Mouse (Mus musculus) left cerebral cortex, adult 18-20 months (tissue): ENCODE measurements around the gene Fcgr3. TPM values are rescaled to one million over a fixed set of nuclear protein-coding genes. Genes with fewer than 3 reads are reported as not detected.

ENCODE experiments used
- DNase-seq, 2 experiments: peaks; one replicate each; pipeline ENCODE4 v3.0.0; 2021 to 2022; ENCODE audit warnings: low spot score in 2 of 2, mixed read lengths in 1 of 2
- microRNA-seq, 2 experiments: library from miRNA; unstranded; fragments of <30 nt; microRNA quantifications; one replicate each; pipeline ENCODE4 v1.2.0; 2021
- total RNA-seq, 2 experiments: library from RNA; stranded (reverse); gene quantifications; 2 replicates each; pipeline ENCODE4 v1.2.3; 2021

The Fcgr3 gene
- total RNA-seq, 2 experiments from 2014 or later: 11.1 to 13.2 TPM

DNA sequence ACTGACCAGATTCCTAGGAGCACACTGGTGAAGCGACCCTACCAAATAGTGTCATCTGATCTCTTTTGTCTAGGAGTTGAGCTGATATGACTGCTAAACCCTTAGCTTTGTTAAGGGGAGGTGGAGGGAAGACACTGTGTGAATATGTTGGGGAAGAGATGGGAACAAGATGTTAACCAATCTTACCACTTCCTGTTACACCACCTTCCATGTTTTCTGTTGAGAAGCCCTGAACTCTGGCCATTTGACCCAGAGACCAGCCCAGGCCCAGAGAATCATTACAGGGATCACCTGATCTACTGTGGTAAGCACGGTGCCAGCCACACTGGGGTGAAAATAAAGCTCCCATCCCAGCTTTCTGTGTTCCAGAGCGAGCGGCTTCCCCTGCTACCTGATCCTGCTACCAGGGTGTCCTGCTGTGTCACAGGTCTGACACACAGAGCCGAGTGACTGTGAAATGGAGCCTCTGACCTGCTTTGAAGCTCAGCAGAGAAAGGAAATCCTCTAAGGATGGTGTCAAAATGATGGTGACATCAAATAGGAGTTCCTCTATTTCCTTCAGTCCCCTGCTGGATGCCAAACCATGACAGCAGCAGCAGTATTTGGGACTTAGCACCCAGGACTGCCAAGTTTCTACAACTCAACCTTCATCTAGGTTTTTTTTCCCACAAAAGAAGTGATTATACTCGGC lies 47.1 kb downstream of the Fcgr3 start:
- DNase-seq: no peak

DNA sequence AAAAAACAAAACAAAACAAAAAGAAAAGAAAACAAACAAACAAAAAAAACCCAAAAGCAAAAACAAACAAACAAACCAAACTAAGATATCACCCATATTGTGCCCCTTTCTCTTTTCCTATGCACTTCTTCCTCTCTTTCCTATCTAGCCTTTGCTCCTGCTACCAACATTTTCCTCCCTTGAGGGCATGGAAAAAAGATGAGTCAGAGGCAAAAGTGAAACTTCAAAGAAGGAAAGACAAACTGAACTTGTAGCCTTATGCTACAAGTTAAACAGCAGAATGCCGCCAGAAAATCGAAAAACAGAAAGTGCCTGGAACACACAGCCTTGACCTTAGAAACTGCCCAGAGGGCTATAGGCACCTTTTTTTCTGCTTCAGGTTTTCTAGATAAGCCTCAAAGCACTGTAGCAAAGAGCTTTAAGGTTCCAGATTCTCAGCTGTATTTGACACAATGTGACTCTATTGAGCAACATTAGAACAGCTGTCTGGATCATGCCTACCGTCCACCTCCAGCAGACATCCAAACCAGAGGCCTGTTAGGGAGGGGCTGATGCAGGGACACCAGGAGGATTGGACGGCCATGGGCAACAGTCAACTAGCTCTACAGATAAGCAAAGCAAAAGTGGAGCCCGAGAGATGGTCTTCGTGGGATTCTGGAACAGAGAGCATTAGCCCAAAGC lies 47.9 kb downstream of the Fcgr3 start:
- DNase-seq: no peak

DNA sequence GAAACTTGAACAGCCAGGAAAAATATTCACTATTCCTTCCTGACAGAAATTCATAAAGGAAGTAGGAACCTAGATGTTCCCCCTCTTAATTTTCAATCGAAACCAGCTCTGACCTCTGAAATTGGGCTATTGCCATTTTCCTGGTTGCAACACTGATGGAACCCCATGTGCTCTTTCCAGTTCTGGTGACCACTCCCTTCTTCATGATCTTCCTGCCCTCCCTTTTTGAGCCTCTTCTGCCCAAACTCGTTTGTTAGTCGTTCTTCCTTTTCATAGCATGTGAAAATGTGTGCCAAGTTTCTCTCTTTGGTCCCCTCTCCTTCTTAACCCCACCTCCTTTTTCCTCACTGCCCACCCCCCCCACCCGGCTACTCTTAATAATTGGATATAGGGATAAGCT lies 53.0 kb downstream of the Fcgr3 start:
- DNase-seq: no peak

DNA sequence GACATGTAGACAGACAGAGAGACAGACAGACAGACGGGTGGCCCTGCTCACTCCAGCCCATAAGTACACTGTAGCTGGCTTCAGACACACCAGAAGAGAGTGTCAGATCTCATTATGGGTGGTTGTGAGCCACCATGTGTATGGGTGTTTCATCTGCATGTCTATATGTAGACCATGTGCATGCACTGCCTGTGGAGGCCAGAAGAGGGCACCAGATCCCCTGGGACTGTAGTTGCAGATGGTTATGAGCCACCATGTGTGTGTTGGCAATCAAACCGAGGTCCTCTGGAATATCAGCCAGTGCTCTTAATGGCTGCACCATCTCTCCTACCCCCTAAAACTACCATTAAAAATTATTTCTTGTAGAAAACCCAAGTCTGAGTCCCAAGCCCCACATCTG lies 57.8 kb downstream of the Fcgr3 start:
- no peak for DNase-seq

DNA sequence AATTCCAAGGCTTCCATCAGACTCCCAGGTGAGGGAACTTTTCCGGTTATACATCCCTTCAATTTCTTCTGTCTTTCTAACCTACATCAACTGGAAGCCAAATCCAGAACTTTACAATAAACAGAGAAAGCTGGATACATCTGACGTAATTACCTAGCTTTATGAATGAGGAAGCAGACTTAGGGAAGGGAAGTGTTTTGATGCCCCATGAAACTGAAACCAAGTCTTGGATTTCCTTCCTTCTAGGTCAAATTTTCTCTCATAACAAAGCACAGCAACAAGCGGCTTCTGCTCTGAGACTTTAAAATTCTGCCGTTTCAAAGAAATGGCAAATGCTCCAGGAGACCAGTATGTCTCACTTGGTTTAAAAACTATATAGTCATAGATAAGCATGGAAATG lies 58.4 kb downstream of the Fcgr3 start:
- DNase-seq: no peak

DNA sequence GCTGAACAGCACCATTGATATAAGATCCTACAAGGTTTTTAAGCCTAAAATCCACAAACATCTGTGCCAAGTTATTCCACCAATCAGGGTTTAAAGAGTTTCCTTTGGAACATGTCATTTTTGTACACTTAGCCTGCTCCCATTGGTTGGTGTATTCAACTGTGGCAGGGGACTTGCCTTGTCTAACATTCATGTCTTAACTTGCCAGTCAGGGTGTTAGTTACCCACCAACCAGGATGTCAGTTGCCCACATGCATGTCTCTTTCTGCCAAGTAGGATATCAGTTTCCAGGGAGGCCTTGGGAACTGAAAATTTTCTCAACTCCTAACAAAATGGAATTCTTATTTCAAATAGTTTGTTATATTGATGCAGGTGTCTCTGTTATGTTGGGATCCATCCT lies 59.1 kb downstream of the Fcgr3 start:
- no peak for DNase-seq

DNA sequence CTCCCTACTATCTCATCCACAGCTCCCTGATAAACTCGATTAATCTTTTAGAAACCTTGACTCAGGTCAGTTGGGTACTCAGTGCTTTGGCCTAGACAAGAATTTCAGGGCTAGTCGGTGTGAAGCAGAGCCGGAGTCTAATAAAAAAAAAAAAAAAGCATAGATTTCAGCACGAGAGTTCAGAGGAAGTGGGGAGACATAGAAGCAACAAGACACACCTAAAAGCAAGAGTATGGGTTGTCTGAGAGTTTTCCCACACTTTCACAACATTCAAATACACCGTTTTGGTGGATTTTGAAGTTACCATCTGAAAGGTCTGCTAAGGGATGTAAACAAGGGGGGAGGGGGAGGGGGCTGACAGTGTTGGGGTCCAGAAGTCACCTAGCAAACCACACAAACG lies 59.7 kb downstream of the Fcgr3 start:
- DNase-seq: no peak

Small RNA genes lying within 50 kb of the gene (microRNA-seq; reads per million reads assigned to microRNA genes)
- gene Gm27552: 0 reads per million in 2 experiments
- gene Gm27844: 0 reads per million in 2 experiments
- gene Mir6546: 0.42 to 0.99 reads per million in 2 experiments

Other genes starting within 250 kb of the Fcgr3 start
- 10 to 100 TPM; 47.1 to 50.7 TPM for gene Atf6, start 197.2 kb downstream of the Fcgr3 start, total RNA-seq
- gene Gm26620, start 179.9 kb downstream of the Fcgr3 start, total RNA-seq: under 1 TPM; 0.45 to 0.79 TPM
- gene Dusp12, start 179.4 kb downstream of the Fcgr3 start, total RNA-seq: 10 to 100 TPM; 15.1 to 16.7 TPM
- gene Fcrlb, start 152.0 kb downstream of the Fcgr3 start, total RNA-seq: under 1 TPM; 0.45 to 0.77 TPM
- not detected for gene Fcrla, start 137.4 kb downstream of the Fcgr3 start, total RNA-seq
- gene Fcgr2b, start 88.4 kb downstream of the Fcgr3 start, total RNA-seq: 1 to 10 TPM; 4.5 to 5.3 TPM
- not detected for gene Fcgr4, start 46.0 kb downstream of the Fcgr3 start, total RNA-seq
- gene Cfap126, start 49.0 kb upstream of the Fcgr3 start, total RNA-seq: under 1 TPM in 1 of 2 experiments, not detected in 1; 0.79 TPM
- 100 to 1,000 TPM; 195 to 207 TPM for gene Sdhc, start 85.7 kb upstream of the Fcgr3 start, total RNA-seq
- not detected for gene Mpz, start 85.8 kb upstream of the Fcgr3 start, total RNA-seq
- gene Pcp4l1, start 131.3 kb upstream of the Fcgr3 start, total RNA-seq: 100 to 1,000 TPM; 114 to 132 TPM
- under 1 TPM; 0.12 to 0.14 TPM for gene Nr1i3, start 149.0 kb upstream of the Fcgr3 start, total RNA-seq
- gene Tomm40l, start 157.6 kb upstream of the Fcgr3 start, total RNA-seq: 10 to 100 TPM; 84.2 to 90.5 TPM
- 1 to 10 TPM; 1.8 to 3.1 TPM for gene Apoa2, start 160.1 kb upstream of the Fcgr3 start, total RNA-seq
- 10 to 100 TPM; 13.7 to 14.7 TPM for gene Fcer1g, start 169.4 kb upstream of the Fcgr3 start, total RNA-seq
- 1 to 10 TPM; 5.9 to 8.9 TPM for gene Adamts4, start 185.5 kb upstream of the Fcgr3 start, total RNA-seq
- gene Ndufs2, start 186.5 kb upstream of the Fcgr3 start, total RNA-seq: 100 to 1,000 TPM; 280 to 286 TPM
- gene B4galt3, start 205.4 kb upstream of the Fcgr3 start, total RNA-seq: 10 to 100 TPM; 64.3 to 71.8 TPM
- 10 to 100 TPM; 26.9 to 27.8 TPM for gene Ppox, start 216.3 kb upstream of the Fcgr3 start, total RNA-seq
- 10 to 100 TPM; 54.5 to 63.0 TPM for gene Usp21, start 223.1 kb upstream of the Fcgr3 start, total RNA-seq
- gene Ufc1, start 230.1 kb upstream of the Fcgr3 start, total RNA-seq: 100 to 1,000 TPM; 104 to 112 TPM